Mouse (Mus musculus) right cerebral cortex, postnatal 36 days (tissue): ENCODE measurements at regions not wholly inside any gene's neighbourhood (a gene's known extent, or its start where the extent isn't known, plus 50 kb on each side); places are given as distances from the start of the nearest gene placed in this dataset.

ENCODE experiments used
- DNase-seq, 2 experiments: peaks; one replicate each; pipeline ENCODE4 v3.0.0; 2022; ENCODE audit warnings: low spot score in 2 of 2, mixed read lengths in 1 of 2

DNA sequence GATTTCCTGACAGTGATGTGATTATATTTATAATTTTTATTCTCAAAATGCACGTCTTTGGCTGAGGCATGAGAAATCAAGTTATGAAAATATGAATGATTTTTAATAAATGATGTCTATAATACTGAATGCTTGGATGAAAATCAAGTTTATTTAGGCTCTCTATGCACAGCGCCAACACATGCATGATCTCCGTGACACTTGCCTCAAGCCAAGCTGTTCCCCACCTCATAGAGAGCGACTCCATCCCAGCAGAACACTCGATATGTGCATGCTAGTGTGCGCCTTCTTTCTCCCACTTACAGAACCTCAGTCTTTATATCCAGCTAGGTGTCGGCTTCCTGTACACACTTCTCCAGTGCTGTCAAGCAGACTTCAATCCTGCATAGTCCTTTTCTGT lies 139.8 kb upstream of the Gm9833 start:
- no peak for DNase-seq

DNA sequence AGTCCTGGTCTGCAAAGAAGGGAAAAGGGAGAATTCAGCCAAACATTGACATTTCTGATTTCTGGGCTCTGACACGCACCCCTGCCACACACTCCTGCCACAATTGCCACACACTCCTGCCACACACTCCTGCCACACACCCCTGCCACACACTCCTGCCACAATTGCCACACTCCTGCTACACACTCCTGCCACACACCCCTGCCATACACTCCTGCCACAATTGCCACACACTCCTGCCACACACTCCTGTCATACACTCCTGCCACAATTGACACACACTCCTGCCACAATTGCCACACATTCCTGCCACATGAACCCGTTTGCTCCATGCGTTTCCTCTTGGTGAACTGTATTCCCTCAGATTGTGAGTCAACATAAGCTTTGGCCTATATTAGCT lies 130.0 kb upstream of the Gm9833 start:
- DNase-seq, result no peak

DNA sequence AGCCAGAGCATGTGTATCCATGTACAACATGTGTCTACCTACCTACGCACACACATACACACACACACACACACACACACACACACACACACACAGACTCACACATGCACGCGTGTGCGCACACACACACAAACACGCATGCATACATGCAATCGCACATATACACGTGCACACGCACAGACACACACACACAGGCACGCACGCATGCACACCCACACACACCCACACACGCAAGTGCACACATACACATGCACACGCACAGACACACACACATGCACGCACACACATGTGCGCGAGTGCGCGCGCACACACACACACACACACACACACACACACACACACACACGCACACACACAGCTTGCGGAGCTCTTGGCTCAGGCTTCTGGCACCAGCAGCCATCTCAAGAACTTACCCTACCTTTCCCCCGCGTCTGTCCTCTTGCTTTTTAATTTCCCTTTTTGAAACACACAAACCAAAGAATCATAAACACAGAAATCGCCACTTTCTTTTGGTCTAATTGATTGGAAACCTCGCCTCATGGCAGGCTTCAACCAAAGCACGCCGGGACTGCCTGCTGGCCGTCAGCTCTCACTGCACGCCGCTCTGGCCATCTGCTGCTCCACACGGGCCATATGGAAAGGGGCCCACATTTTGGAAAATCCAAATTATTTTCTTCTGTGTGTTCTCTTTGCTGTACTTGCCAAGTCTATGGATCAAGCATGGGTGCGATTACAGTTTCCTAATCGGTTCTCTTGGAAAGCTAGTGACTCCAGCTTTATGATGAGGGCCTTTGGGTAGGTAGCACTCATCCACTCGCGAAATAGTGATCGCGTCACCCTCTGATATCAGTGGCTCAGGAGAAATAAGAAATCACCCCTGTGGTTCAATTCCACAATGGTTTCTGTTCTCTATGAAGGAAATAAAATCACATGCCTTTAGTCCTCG lies 127.9 kb upstream of the Gm9833 start:
- no peak for DNase-seq

DNA sequence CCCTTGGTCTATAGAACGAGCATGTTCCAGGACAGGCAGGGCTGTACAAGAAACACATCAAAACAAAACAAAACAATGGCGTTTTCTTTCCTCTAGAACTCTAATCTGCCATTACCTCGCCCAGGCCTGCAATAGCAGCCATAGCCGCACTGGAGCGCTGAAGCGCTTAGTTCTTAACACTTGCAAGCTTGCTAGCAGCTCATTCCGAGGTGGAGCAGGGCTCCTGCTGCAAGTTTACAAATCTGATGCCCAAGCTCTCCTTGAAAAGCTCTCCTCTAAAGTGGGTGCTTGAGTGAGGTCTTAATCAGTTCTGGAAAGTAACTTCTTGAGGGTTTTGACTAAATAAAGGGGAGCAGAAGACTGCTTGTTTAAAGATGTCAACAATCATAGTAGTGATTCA lies 127.2 kb upstream of the Gm9833 start:
- DNase-seq, result peak in 1 of 2 experiments; percentile 29
